Mouse (Mus musculus): ENCODE results near the gene Speg. TPM values are rescaled to one million over a fixed set of nuclear protein-coding genes. Genes with fewer than 3 reads are reported as not detected.
A peak's percentile ranks its signal among the peaks of the same experiment; 100 is the strongest.

Gene Speg
- total RNA-seq, 2 experiments from 2014 or later = 229 to 230 TPM

- intact Hi-C loops (cut with DNase I) = no loop called here
These were observed 76.8 kb downstream of the Speg start for GRCm38 (mm10) chr1:75451900-75452299.

GRCm38 (mm10) chr1:75455433-75455832 is 80.3 kb downstream of the Speg start:
- no peak for DNase-seq
- intact Hi-C loops (cut with DNase I) = no loop called here

More at GRCm38 (mm10) chr1:75451900-75452299, 76.8 kb downstream of the Speg start:
- no peak for DNase-seq

DNA sequence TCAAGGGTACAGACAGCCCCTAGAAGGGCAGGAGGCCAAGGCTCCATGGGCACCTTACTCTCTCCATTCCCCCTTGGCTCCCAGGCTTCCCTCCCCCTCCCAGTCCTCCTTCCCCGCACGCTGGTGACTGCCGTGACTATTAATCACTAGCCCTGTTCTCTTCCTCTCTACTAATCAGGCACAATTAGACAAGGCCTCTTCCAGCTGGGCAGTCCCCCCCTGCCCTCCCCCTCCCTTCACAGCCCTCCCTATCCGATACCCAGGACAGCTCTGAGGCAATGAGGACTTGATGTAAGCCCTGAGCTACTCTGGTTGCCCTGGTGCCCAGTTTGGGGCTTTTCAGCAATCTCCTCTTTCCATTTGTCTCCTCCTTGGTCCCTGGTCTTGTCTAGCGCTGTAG is 80.9 kb downstream of the Speg start:
- no peak for DNase-seq
- intact Hi-C loops (cut with DNase I) = no loop called here

GRCm38 (mm10) chr1:75456746-75457564 is 81.9 kb downstream of the Speg start:
- intact Hi-C loops (cut with DNase I) = no loop called here
- DNase-seq = no peak

DNA sequence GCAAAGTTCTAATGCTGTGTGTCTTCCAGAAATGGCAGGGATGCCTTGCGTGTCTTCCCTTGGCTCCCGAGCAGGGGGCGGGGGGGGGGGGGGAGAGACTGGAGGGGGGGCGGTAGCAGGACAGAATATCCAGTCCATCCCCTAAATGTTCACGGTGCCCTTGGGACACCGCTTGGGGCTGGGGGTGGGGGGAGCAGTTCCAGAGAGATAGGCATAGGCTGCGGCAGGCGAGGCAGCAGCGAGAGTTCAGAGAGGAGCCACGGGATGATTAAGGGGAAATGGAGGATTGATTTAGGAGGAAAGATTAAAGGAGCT is 82.6 kb downstream of the Speg start:
- intact Hi-C loops (cut with DNase I) = no loop called here

GRCm38 (mm10) chr1:75458025-75458788 is 83.1 kb downstream of the Speg start:
- intact Hi-C loops (cut with DNase I) = no loop called here
- peak in 1 of 2 experiments; percentile 50 for DNase-seq

More for the DNA sequence above, 82.6 kb downstream of the Speg start:
- no peak for DNase-seq

- DNase-seq = no peak
These were observed 83.9 kb downstream of the Speg start for GRCm38 (mm10) chr1:75458789-75459684.

GRCm38 (mm10) chr1:75460297-75460696 is 85.2 kb downstream of the Speg start:
- intact Hi-C loops (cut with DNase I) = no loop called here
- DNase-seq = no peak

More at GRCm38 (mm10) chr1:75458789-75459684, 83.9 kb downstream of the Speg start:
- intact Hi-C loops (cut with DNase I) = no loop called here

DNA sequence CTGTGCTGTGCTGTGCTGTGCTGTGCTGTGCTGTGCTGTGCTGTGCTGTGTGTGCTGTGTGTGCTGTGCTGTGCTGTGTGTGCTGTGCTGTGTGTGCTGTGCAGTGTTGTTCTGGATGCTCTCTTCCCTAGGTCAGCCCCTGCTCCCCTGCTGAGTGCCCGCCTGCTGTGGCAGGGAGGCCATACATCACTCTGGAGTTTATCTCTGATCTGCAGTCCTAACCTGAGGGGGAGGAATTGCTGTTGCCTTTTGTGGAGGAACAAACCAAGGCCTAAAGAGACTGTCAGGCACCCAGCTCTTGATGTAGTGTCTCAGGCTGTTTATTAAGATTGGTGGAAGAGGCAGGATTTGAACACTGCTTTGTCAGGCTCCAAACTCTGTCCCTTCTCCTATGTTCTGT is 87.5 kb downstream of the Speg start:
- intact Hi-C loops (cut with DNase I) = no loop called here
- DNase-seq = no peak

DNA sequence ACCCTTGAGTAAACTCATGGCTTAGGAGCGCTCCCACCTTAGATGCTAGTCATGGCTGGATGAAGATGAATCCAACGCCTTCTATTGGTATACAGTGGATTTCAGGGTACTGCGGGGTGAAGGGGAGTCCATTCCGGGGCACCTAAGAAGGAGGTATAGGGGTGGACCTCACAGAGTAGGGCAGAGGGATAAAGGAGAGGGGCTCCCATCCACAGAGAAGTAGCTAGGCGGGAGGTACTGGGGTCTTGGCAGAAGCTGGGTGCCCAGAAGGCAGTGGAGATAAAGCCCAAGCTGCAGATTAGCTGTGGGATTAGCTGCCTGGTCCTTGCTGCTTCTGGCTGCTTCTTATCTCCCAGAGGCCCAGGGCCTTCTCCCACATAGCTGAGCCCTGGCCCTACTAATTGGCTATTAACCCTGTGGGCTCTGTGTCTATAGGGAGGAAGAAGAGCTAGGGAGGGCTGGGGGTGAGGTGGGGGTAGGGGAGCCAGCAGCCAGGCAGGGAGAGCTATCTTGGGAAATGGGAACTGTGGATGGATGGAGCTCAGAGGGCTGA is 88.6 kb downstream of the Speg start:
- intact Hi-C loops (cut with DNase I) = no loop called here
- no peak for DNase-seq

DNA sequence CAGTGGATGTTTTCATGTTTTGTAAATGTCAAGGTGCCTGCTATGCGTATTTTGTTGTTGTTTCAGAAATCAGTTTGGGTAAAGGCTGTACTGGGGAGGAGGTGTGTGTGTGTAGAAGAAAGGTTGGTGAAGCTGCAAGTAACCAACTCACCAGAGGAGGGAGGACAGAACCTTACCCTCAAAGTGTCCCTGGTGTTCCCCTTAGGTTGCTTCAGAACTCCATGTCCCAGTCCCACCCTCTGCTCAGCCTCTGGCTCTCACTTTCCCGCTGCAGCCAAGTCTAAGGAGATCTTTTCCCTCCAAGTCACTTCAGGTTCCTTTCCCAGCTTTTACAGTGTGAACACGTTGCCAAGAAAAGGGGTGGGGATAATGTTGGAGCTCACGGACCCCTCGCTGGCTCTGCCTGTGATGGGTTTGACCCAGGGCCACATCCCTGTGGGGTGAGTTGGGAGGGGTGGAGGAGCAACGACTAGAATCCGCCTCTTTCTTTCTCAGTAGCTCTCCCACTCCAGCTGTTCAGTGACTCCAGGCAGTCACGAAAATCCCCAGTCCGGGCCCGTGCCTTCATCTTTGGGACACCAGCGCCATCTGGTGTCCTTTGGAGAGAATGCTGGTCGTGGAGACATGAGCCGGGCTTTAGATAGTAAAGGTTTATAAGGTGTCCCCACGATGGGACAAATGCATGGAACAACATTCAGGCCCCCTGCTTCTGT is 92.3 kb downstream of the Speg start:
- peak; percentile 68 to 81 for DNase-seq
- intact Hi-C loops (cut with DNase I) = loop anchor here (2.0 kb wide), 1 partner anchor 125 kb away; no protein-coding TSS in a partner anchor

GRCm38 (mm10) chr1:75469287-75469825 is 94.3 kb downstream of the Speg start:
- intact Hi-C loops (cut with DNase I) = no loop called here
- no peak for DNase-seq

- DNase-seq = no peak
- intact Hi-C loops (cut with DNase I) = no loop called here
These were observed 101.3 kb downstream of the Speg start for GRCm38 (mm10) chr1:75476441-75476840.

DNA sequence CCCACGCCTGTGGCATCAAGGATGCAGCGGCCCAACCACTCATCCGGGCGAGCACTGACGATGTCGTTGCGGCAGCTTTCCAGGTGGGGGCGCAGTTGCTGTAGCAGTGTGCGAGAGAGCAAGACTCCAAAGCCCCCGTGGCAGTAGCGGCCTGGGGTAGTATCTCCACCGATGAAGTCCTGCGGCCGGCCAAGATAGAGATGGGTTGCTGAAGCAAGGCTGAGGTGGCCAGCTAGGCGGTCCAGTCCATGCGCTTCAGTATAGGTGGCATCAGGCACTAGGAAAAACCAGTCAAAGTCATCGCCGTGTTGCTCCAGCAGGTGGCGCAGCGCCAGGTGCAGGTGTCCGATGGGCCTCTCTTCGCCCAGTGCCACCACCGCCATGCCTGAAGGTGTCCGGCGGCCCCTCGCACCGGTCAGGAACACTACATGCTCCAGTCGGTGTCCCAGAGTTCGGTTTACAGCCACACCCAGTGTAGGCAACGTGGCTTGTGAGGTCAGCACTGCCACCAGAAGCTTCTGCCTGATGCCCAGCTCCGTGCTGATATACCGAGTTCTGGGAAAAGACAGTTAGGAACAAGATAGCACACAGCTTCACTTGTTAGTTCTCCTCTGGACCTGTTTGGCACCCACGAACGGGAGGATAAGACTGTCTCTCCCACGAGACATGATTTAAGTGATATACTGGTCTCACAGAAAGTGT is 102.3 kb downstream of the Speg start:
- peak; percentile 63 to 73 for DNase-seq

DNA sequence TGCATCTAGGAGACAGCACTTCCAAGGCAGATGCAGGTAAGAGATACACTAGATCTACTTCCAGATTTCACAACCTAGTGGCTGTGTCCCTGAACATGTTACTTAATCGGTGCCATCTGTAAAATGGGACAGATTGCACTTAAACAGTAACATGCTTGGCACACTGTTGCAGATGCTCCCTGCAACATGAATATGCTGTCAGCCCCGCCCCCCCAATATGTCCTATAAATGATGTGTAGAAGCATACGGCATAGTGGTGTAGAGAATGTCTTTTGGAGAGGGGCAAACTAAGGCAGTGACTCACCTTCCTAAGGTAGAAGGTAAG is 102.8 kb downstream of the Speg start:
- intact Hi-C loops (cut with DNase I) = loop anchor here (1.0 to 2.0 kb wide), 2 partner anchors 81 to 119 kb away; no protein-coding TSS in a partner anchor
- DNase-seq = no peak

More for the DNA sequence above, 102.3 kb downstream of the Speg start:
- intact Hi-C loops (cut with DNase I) = loop anchor here (1.0 kb wide), 1 partner anchor 82 kb away; no protein-coding TSS in a partner anchor

- intact Hi-C loops (cut with DNase I) = loop anchor here (2.0 kb wide), 1 partner anchor 118 kb away; no protein-coding TSS in a partner anchor
- DNase-seq = no peak
These were observed 103.4 kb downstream of the Speg start for GRCm38 (mm10) chr1:75478497-75478896.

- intact Hi-C loops (cut with DNase I) = loop anchor here (2.0 kb wide), 1 partner anchor 118 kb away; no protein-coding TSS in a partner anchor
- peak; percentile 90 to 93 for DNase-seq
These were observed 104.0 kb downstream of the Speg start, which contains the start of the genes Chpf and Tmem198 for GRCm38 (mm10) chr1:75478916-75479634. Gene Chpf, minus strand, starts transcription at chr1:75479307. Gene Tmem198, plus strand, starts transcription at chr1:75479532.

- no peak for DNase-seq
- intact Hi-C loops (cut with DNase I) = loop anchor here (2.0 kb wide), 1 partner anchor 117 kb away; no protein-coding TSS in a partner anchor
These were observed 104.5 kb downstream of the Speg start for GRCm38 (mm10) chr1:75479635-75479989.
